Mouse (Mus musculus): Measurements from ENCODE around the gene 6430571L13Rik. TPM values are rescaled to one million over a fixed set of nuclear protein-coding genes. Genes with fewer than 3 reads are reported as not detected.

Gene 6430571L13Rik
- total and polyA plus RNA-seq, 3 experiments = 0.35 TPM; not detected in 1

- DNase-seq (ENCODE audit: low read depth, low spot score) = no peak
- Histone ChIP-seq H3K27me3 (ENCODE audit: control insufficient read depth in 1 of 2, insufficient read depth in 2 of 2, low read length in 2 of 2) (no peaks in the 10 kb centered on the region), H3K27ac (ENCODE audit: control insufficient read depth, low read depth, low read length) (no peak overlapping the region), H3K4me1 (ENCODE audit: control insufficient read depth in 1 of 2, insufficient read depth in 2 of 2, low read length in 2 of 2) (peaks cover 0 to 4% of the 10 kb centered on the region in 2 experiments; a peak in 1 of 4 replicates), H3K4me3 (ENCODE audit: control insufficient read depth in 1 of 2, insufficient read depth in 1 of 2, low read depth in 2 of 2, low read length in 2 of 2) (no peak overlapping the region), H3K9ac (ENCODE audit: control insufficient read depth, low read depth, low read length, poor library complexity, severe bottlenecking) (no peak overlapping the region), H3K79me2 (ENCODE audit: control insufficient read depth, insufficient read depth, low read length, poor library complexity) (no peaks in the 10 kb centered on the region), H3K36me3 (ENCODE audit: control insufficient read depth in 1 of 2, insufficient read depth in 2 of 2, low read length in 2 of 2) (no peaks in the 10 kb centered on the region), H3K9me3 (replicated peaks; ENCODE audit: insufficient read depth, low read length) (no peaks in the 10 kb centered on the region)
- TF ChIP-seq USF2 (IDR thresholded peaks at IDR 0.05; ENCODE audit: borderline replicate concordance in 1 of 2, insufficient read depth in 1 of 2, low read depth in 1 of 2, low read length in 2 of 2) (no peak), TBP (IDR thresholded peaks at IDR 0.05; ENCODE audit: low read depth, low read length) (no peak), MXI1 (IDR thresholded peaks at IDR 0.05; ENCODE audit: low read depth, low read length) (no peak), POLR2A (IDR thresholded peaks at IDR 0.05; ENCODE audit: control insufficient read depth in 1 of 2, insufficient read depth in 1 of 2, low read depth in 1 of 2, low read length in 2 of 2, poor library complexity in 1 of 2) (no peak), ZKSCAN1 (IDR thresholded peaks at IDR 0.05; ENCODE audit: low read depth, low read length) (no peak), ZNF384 (IDR thresholded peaks at IDR 0.05; ENCODE audit: low read depth, low read length) (no peak), USF1 (IDR thresholded peaks at IDR 0.05; ENCODE audit: low read depth, low read length) (no peak), MAX (IDR thresholded peaks at IDR 0.05; ENCODE audit: low read length) (no peak), ELF1 (IDR thresholded peaks at IDR 0.05; ENCODE audit: low read depth, low read length) (no peak), SMC3 (IDR thresholded peaks at IDR 0.05; ENCODE audit: low read depth, low read length) (no peak), KAT2A (conservative IDR thresholded peaks at IDR 0.05; ENCODE audit: low read depth, low read length) (no peak), CTCF (IDR thresholded peaks at IDR 0.05 in 2 of 3, conservative IDR thresholded peaks at IDR 0.05 in 1 of 3; ENCODE audit: control insufficient read depth in 1 of 3, insufficient read depth in 1 of 3, low read depth in 2 of 3, low read length in 3 of 3, poor library complexity in 1 of 3, severe bottlenecking in 1 of 3) (no peak), GABPA (IDR thresholded peaks at IDR 0.05; ENCODE audit: low read depth, low read length) (no peak), MAFK (IDR thresholded peaks at IDR 0.05; ENCODE audit: borderline replicate concordance, low read depth, low read length) (no peak), E2F4 (IDR thresholded peaks at IDR 0.05; ENCODE audit: borderline replicate concordance, low read depth, low read length) (no peak), MAZ (IDR thresholded peaks at IDR 0.05; ENCODE audit: low read depth, low read length) (no peak), MYB (IDR thresholded peaks at IDR 0.05; ENCODE audit: low read depth, low read length) (no peak), SIN3A (IDR thresholded peaks at IDR 0.05; ENCODE audit: low read length) (no peak), RAD21 (IDR thresholded peaks at IDR 0.05; ENCODE audit: low read depth, low read length) (no peak)
Observed at GRCm38 (mm10) chr9:107330791-107331190, 9.6 kb upstream of the 6430571L13Rik start.

- Histone ChIP-seq H3K4me3 (ENCODE audit: control insufficient read depth in 1 of 2, insufficient read depth in 1 of 2, low read depth in 2 of 2, low read length in 2 of 2) (no peak overlapping the region), H3K9me3 (replicated peaks; ENCODE audit: insufficient read depth, low read length) (no peaks in the 10 kb centered on the region), H3K27ac (ENCODE audit: control insufficient read depth, low read depth, low read length) (no peak overlapping the region), H3K36me3 (ENCODE audit: control insufficient read depth in 1 of 2, insufficient read depth in 2 of 2, low read length in 2 of 2) (peaks cover 0 to 4% of the 10 kb centered on the region in 2 experiments; a peak in 2 of 4 replicates), H3K27me3 (ENCODE audit: control insufficient read depth in 1 of 2, insufficient read depth in 2 of 2, low read length in 2 of 2) (no peaks in the 10 kb centered on the region), H3K4me1 (ENCODE audit: control insufficient read depth in 1 of 2, insufficient read depth in 2 of 2, low read length in 2 of 2) (peaks cover 0 to 13% of the 10 kb centered on the region in 2 experiments; a peak in 2 of 4 replicates), H3K9ac (ENCODE audit: control insufficient read depth, low read depth, low read length, poor library complexity, severe bottlenecking) (no peak overlapping the region), H3K79me2 (ENCODE audit: control insufficient read depth, insufficient read depth, low read length, poor library complexity) (peaks cover 4% of the 10 kb centered on the region; the same call in 1 of the 2 replicates)
- no peak for DNase-seq (ENCODE audit: low read depth, low spot score)
- no peak for TF ChIP-seq MAX (IDR thresholded peaks at IDR 0.05; ENCODE audit: low read length)
- no peak for TF ChIP-seq E2F4 (IDR thresholded peaks at IDR 0.05; ENCODE audit: borderline replicate concordance, low read depth, low read length)
- TF ChIP-seq MEF2A (IDR thresholded peaks at IDR 0.05; ENCODE audit: extremely low read depth, insufficient replicate concordance, low read depth, low read length, poor library complexity, severe bottlenecking) = no peak
- TF ChIP-seq UBTF (IDR thresholded peaks at IDR 0.05; ENCODE audit: borderline replicate concordance, insufficient read depth, low read depth, low read length) = no peak
- no peak for TF ChIP-seq ZNF384 (IDR thresholded peaks at IDR 0.05; ENCODE audit: low read depth, low read length)
- no peak for TF ChIP-seq JUND (IDR thresholded peaks at IDR 0.05; ENCODE audit: low read depth, low read length)
- TF ChIP-seq CTCF (IDR thresholded peaks at IDR 0.05 in 2 of 3, conservative IDR thresholded peaks at IDR 0.05 in 1 of 3; ENCODE audit: control insufficient read depth in 1 of 3, insufficient read depth in 1 of 3, low read depth in 2 of 3, low read length in 3 of 3, poor library complexity in 1 of 3, severe bottlenecking in 1 of 3) = no peak
- no peak for TF ChIP-seq GABPA (IDR thresholded peaks at IDR 0.05; ENCODE audit: low read depth, low read length)
- TF ChIP-seq EP300 (IDR thresholded peaks at IDR 0.05; ENCODE audit: low read depth in 1 of 2, low read length in 2 of 2) = no peak
- TF ChIP-seq CHD1 (IDR thresholded peaks at IDR 0.05; ENCODE audit: low read depth, low read length) = no peak
- TF ChIP-seq MXI1 (IDR thresholded peaks at IDR 0.05; ENCODE audit: low read depth, low read length) = no peak
- TF ChIP-seq USF1 (IDR thresholded peaks at IDR 0.05; ENCODE audit: low read depth, low read length) = no peak
Observed at GRCm38 (mm10) chr9:107333686-107334085, 6.7 kb upstream of the 6430571L13Rik start.
